Mouse (Mus musculus) MN1 (cell line): Measurements from ENCODE around the gene Pias4.
"Not testable (repeated sequence)": the region's sequence is repeated elsewhere in the genome, so short reads cannot be mapped to it uniquely, and the experiment has no call there.

Experiments
- DNase-seq: peaks from one replicate; pipeline ENCODE4 v3.0.0-alpha.2; 2016; ENCODE audit warnings: low spot score

The Pias4 gene

GRCm38 (mm10) chr10:81190912-81191321 is 23.2 kb upstream of the Pias4 start:
- no peak for DNase-seq

- DNase-seq, result no peak
These were observed 22.7 kb upstream of the Pias4 start for GRCm38 (mm10) chr10:81190236-81190911.

- DNase-seq, result no peak
These were observed 22.1 kb upstream of the Pias4 start for GRCm38 (mm10) chr10:81189821-81190220.

GRCm38 (mm10) chr10:81187161-81187560 is 19.4 kb upstream of the Pias4 start:
- no peak for DNase-seq

- DNase-seq, result no peak
These were observed 17.0 kb upstream of the Pias4 start for GRCm38 (mm10) chr10:81184765-81185164.

- no peak for DNase-seq
These were observed 16.1 kb upstream of the Pias4 start, which contains the start of gene 4930442H23Rik for GRCm38 (mm10) chr10:81183805-81184204. 4930442H23Rik (minus strand) TSS chr10:81183849.

- peak; percentile 99 for DNase-seq
These were observed 14.9 kb upstream of the Pias4 start, which contains the start of gene Dapk3 for GRCm38 (mm10) chr10:81182336-81183333. Dapk3 (plus strand) TSS chr10:81183005.

- DNase-seq, result not testable (repeated sequence)
These were observed 14.1 kb upstream of the Pias4 start for GRCm38 (mm10) chr10:81181860-81182259.

GRCm38 (mm10) chr10:81180946-81181345 is 13.2 kb upstream of the Pias4 start:
- DNase-seq, result no peak

GRCm38 (mm10) chr10:81179451-81180342 is 12.0 kb upstream of the Pias4 start:
- DNase-seq, result no peak

GRCm38 (mm10) chr10:81178927-81179326 is 11.2 kb upstream of the Pias4 start:
- no peak for DNase-seq

- DNase-seq, result peak; percentile 42
These were observed 10.4 kb upstream of the Pias4 start for GRCm38 (mm10) chr10:81177958-81178712.

GRCm38 (mm10) chr10:81177491-81177925 is 9.8 kb upstream of the Pias4 start:
- peak; percentile 63 for DNase-seq

GRCm38 (mm10) chr10:81176466-81177271 is 8.9 kb upstream of the Pias4 start, which contains the start of gene Eef2:
Eef2 (plus strand) TSS chr10:81176631.
- peak; percentile 99 for DNase-seq

- DNase-seq, result no peak
These were observed 8.3 kb upstream of the Pias4 start for GRCm38 (mm10) chr10:81175936-81176465.

GRCm38 (mm10) chr10:81175345-81175701 is 7.6 kb upstream of the Pias4 start:
- DNase-seq, result not testable (repeated sequence)

- DNase-seq, result peak; percentile 94
These were observed 7.1 kb upstream of the Pias4 start for GRCm38 (mm10) chr10:81174617-81175344.

GRCm38 (mm10) chr10:81173132-81173531 is 5.4 kb upstream of the Pias4 start:
- DNase-seq, result no peak

GRCm38 (mm10) chr10:81169411-81169900 is 1.7 kb upstream of the Pias4 start:
- DNase-seq, result peak; percentile 61
